Mouse (Mus musculus): ENCODE data around the gene Olfr56.

- no peak for TF ChIP-seq CTCF (IDR thresholded peaks at IDR 0.05; ENCODE audit: control insufficient read depth, insufficient read depth, insufficient read length)
- no peak for TF ChIP-seq MYOD1 (IDR thresholded peaks at IDR 0.05; ENCODE audit: control insufficient read depth, insufficient read length, low read depth)
- no peak for TF ChIP-seq CEBPB (IDR thresholded peaks at IDR 0.05; ENCODE audit: low read depth)
- TF ChIP-seq MAX (IDR thresholded peaks at IDR 0.05), result no peak
- no peak for TF ChIP-seq USF1 (IDR thresholded peaks at IDR 0.05; ENCODE audit: low read depth)
Measured at GRCm38 (mm10) chr11:49175345-49175744, 196.7 kb downstream of the Olfr56 start.

All from C2C12 (cell line).